Mouse (Mus musculus) right cerebral cortex, postnatal 10 days (tissue): Measurements from ENCODE around the gene Klk13.
"Not testable (repeated sequence)": the region's sequence is repeated elsewhere in the genome, so short reads cannot be mapped to it uniquely, and the experiment has no call there.

Source experiments
- DNase-seq, 2 experiments: peaks; one replicate each; pipeline ENCODE4 v3.0.0; 2021; ENCODE audit warnings: low spot score in 2 of 2

Gene Klk13

DNA sequence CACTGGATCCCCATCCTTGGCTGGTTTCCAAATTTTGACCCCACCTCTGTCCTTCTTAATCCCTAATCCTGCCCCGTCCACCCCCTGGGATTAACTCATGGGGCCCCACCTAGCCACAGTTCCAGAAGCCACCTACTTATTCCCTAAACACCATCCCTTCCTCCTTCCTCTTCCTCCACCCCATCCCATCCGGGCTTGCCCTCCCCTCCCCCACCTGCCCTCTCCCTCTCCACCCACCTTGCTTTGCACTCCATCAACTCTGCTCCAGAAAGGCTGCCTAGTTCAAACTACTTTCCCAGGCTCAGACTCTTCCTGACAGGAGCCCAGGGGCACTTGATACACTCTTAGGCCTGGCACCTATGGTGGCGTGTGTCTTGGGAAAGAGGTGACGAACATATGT is at the start of gene Klk13:
Gene Klk13, plus strand, starts transcription at position 301 of the 400 bp plus-strand sequence.
- DNase-seq, result no peak

DNA sequence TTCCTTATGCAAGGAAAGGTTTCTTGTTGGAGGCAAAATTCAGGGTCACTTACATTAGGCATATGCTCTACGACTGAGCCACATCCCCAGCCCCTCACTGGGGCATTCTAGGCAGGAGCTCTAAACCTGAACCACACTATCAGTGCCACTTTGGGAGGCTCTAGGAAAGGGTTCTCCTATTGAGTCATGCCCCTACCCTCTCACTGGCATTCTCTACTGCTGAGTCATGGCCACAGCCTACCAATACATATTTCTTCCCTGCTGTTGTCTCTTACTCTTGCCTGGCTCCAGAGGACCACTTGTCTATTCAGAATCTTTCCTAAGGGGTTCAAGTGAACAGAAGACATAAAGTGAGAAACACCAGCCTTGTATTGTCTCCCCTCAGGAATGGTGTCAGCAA is 49.6 kb upstream of the Klk13 start:
- DNase-seq, result no peak

DNA sequence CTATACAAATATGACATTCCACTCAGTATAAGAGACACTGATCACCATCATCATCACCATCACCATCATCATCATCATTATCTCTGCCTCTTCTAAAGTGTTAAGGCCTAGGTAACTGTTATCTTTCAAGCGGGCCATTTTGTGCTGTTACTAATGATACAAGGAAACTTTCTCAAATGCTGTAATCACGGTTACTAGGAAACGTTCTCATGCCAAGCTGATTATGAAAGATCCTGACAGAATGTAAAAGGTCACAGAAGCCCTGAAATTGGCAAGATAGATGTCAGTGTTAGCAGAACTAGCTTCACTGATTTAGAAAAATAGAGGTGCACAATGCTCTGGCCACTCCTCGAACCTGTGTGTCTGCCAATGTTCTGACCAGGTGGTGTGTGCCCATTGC is 45.1 kb upstream of the Klk13 start:
- not testable (repeated sequence) for DNase-seq

DNA sequence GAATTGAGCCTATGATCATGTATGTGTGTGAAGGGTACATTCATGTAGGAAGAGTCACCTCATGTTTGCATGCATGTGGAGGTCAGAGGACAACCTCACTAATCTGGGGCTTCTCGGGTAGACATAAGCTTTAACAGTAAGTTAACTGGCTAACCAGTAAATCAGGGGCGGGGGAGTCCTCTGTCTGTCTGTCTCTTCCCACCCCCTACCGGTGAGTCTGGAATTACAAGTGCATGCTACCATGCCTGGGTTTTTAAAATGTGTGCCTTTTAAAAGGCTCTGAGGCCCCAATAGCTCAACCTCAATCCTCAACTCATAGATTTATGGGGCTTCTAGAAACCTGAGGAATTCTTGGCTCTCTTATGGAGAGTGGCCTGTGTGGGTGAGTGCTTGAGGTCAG is 43.8 kb upstream of the Klk13 start:
- no peak for DNase-seq

DNA sequence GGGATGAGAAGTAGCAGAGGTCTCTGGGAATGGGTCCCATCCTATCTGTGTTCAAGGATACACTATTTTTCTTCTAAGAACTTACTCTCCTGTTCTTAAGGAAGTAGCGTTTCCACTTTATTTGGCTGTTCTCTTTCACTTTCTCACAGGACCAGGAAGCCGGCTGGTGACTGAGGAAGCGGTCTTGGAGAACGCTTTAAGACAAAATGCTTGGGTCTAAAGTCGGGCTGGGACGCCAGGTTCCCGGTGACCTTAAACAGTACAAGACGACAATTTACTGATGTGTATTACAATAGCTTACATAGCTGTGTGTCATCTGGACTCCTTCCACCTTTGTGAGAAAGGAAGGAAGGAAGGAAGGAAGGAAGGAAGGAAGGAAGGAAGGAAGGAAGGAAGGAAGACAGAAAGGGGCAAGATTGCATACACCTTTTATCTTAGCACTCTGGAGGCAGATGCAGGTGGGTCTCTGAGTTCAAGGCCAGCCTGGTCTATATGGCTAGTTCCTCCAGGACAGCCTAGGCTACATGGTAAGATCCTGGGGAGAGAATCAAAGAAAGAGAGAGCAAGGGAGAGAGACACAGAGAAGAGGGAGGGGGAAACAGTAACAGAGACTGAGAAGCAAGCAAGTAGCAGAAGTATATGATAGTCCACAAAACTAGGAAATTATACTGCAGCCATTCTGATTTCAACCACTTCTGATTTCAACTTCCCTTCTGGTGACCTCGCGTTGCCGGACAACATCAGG is 41.1 kb upstream of the Klk13 start:
- peak in 1 of 2 experiments; percentile 25 for DNase-seq

DNA sequence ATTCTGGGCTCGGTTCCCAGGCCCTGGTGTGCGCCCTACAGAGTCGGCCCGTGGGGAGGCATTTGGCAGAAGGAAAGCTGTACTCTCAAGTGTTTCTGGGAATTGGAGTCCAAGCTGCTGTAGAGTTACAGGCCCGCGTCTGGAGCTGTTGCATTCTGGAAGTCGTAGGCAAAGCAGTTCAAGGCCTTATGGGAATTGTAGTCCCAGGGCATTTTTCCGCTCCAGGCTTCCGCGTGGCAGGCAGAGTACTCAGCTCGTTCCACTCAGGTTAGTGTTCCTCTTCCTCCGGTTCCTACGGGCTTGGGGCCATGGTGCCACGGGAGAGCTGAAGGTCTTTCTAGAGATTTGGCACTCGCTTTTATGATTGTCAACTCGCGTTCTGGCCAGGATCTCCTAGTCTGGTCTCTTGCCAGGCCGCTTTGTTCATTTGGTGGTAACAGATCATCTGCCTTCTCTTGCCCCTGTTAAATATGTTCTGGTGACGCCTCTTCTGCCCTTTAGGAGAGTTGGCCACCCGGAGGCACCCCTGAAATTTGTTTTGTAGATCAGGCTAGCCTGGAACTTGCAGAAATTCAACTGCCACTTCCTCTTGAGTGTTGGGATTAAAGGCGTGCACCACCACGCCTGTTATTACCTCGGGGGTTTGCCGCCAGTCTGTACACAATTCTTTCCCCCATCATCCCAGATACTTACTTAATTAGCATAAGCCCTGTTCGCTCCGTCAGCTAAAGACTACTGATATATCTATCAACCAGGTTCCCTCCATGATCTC is 40.4 kb upstream of the Klk13 start, which contains the start of gene Ctu1:
Gene Ctu1, plus strand, starts transcription at position 208 of the 772 bp plus-strand sequence.
- DNase-seq, result peak; percentile 95 to 98

DNA sequence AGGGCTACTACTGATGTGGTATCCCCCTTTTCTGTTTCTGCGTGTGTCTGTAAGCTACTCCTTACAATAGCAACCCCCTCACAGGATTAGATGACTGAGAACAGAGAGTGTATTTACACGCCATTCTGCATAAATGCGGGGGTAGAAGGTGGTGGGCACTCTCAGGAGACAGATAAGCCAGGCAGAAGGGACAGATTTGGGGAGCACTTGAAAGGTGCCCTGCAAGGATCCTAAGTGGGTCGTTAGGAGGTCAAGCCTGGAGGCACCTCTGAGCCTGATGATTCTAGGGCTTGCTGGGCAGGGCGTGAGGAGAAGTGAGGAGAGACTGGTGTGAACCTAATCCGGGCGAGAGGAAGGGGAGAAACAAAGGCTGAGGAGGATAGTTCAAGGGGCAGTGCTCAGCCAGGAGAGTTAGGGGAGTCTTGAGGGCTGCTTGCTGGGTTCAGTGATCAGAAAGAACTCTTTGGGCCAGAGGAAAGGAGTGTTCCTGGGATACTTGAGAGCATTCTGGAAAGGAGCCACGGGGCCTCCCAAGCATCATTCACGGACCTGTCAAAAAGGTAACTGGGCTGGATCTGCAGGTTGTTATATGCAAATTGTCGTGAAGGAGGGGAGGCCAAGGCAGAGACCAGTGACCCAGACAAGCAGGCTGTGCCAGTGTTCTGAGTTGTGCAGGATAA is 39.6 kb upstream of the Klk13 start:
- DNase-seq, result no peak

DNA sequence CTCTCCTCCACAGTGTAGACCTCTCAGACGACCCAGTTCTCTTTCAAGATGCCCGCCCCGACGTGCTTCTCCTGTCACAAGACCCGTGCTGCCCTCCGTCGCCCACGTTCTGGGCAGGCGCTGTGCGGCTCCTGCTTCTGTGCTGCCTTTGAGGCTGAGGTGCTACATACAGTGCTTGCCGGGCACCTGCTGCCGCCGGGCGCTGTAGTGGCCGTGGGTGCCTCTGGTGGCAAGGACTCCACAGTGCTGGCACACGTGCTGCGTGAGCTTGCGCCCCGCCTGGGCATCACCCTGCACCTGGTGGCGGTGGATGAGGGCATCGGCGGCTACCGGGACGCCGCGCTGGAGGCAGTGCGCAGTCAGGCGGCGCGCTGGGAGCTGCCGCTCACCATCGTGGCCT is 37.3 kb upstream of the Klk13 start:
- DNase-seq, result peak in 1 of 2 experiments; percentile 25

DNA sequence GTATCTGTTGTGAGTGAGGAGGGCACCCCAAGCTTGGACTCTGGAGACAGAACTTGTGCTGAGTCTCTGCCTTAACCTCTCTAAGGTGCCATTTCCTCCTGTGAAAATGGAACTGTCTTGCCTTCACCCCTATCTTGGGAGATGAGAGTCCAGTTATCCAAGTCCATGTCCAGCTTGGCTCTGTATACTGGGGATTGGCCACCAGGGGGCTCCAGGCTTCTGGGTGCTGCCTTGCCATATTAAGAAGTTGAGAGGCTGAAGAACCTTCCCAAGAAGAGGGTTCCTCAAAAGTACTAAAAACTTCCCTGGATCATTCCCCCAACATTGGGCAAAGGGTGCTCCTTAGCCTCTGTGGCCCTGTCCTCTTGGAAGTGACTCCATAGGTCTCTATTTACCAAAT is 33.9 kb upstream of the Klk13 start:
- peak in 1 of 2 experiments; percentile 32 for DNase-seq

DNA sequence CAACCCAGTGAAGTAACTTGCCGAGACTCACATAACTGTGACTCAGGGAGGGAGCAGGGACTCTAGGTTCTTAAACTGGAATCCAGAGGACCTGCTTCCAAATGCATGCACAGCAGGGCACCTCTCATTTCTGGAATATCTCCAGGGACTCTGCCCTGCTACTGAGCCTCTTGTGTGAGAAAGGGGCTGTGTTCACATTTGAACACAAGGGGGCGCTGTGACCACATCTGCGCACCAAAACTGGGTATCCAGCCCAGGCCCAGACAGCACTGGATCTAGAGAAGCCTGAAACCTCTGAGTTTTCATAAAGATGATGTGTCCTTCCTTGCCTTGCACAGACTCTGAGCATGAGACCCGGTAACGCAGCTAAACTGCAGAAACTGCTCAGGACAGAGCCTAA is 31.4 kb upstream of the Klk13 start:
- DNase-seq, result peak; percentile 73 to 83

DNA sequence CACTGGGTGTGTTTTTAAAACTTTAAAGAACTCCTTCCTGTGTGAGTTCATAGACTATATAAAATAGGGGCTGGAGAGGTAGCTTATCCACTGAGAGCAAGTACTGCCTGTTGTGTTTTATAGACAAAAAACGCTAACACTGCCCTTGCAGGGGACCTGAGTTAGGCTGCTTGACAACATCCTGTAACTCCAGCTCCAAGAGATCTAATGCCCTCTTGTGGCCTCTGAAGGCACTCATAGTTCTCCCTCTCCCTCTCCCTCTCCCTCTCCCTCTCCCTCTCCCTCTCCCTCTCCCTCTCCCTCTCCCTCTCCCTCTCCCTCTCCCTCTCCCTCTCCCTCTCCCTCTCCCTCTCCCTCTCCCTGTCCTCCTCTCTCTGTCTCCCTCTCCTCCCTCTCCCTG is 29.9 kb upstream of the Klk13 start:
- DNase-seq, result not testable (repeated sequence)

DNA sequence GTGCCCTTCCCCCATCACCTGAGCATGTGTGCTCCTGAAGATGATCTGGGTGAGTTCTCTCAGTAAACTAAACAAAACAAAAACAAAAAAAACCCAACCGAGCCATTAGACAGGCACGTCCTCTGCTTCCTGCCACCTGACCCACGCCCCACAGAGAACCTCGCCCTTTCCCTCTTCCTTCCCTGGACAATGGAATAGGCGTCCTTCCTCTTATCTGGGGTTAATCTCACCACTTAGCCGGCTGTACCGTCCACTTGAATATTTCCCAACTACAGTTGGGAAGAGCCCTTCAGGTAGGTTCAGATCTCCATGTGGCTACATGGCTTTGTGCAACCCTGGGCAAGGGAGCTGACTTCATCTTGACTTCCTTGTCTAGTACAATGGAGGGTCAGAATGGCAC is 27.3 kb upstream of the Klk13 start:
- no peak for DNase-seq

DNA sequence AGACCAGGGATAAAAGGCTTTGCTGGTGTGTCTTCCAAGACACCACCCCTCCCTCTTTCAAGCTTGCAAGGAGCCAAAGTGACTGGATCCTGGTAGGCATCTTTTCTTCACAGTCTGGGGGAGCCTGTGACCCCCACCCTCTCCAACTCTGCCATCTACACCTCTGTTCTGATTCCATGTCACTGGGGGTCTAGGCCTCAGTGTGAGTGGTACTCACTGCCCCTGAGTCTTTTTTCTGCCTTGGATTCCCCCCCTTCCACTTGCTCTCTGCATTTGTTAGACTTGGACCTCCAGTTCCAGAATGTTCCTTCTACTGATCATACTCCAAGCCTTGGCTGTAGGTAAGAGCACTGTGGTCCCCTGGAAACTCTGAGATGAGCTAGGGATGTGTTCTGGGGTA is 22.2 kb upstream of the Klk13 start, which contains the start of gene Klk14:
Gene Klk14, plus strand, starts transcription at position 301 of the 400 bp plus-strand sequence.
- no peak for DNase-seq

DNA sequence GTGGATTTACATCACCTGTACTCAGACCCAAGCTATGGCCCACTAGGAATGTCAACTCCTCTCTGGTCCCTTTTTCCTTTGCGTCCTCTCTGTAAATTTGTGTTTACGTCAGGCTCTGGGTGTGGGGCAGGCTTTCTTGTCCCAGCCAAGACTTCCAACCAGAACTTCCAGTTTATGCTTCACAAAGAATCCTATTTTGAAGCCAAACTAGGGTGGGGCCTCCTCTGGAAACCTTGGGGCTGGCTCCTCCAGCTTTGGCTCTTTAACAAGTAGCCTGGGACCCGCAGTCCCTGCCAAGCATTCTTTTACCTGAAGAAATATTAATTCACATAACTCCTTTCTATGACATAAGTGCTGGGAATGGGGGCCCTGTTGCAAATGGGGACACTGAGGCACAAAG is 2.3 kb upstream of the Klk13 start:
- DNase-seq, result no peak

DNA sequence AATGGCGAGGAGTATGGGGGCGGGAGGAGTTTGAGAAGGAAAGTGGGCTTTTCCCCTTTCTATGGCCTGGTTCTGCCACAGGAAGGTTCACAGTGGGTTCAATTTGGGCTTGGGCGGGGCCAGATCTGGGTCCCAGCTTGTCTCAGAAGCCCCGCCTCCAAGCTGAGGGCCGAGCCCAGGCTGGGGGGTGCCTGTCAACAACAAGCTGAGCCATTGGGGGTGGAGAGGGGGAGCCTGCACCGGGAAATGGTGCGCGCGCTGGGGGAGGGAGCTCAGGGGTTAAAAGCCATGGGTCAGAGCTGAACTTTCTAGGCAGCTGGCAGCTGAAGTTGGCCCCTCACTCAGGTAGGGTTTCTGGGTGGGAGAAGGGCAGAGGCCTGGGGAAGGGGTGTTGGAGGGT is 550 bp downstream of the Klk13 start:
- no peak for DNase-seq

DNA sequence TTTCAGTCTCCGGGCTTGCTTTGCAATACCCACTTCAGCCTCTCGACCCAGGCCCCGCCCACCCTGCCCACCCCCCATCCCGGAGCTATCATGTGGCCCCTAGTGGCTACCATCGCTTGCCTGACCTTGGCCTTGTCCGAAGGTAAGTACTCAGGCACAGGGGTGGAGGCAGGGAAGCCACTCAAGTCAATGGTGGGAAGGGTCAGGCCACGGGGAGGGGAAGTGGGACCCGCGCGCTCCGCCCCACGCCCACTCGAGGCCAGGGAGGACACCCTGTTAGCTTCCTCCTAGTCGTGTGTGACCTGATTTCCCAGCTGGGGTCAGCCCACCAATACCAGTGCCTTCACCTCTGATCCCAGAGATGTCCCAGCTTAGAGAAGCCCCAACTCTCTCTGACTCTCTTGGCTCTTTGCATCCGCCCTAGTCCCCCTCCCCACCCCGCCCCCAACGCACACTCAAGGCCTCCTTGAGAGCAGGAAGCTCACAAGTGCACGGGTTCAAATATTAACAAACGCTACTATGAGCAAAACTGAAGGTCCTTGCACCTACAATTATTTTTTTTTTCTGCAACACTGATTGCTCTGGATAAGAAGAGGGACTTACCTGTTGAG is 1.5 kb downstream of the Klk13 start:
- DNase-seq, result no peak

DNA sequence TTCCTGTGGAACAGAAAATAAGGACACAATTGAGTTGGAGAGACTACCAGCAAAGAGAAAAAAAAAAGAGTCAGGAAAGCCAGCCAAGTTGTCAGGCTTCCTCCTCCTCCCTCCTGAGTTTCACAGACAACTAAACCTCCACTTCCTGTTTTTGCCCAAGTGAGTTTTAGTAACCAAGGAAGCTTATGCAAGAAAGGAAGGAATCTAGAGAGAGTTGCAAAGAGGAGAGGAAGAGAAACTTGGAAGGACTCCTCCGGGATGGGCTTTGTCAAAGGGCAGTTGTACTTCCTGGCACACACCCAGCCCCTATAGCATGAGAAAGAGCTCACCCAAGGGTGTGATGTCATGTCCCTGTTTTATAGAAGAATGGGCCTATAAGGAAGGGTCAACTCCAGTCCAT is 35.4 kb downstream of the Klk13 start:
- no peak for DNase-seq

DNA sequence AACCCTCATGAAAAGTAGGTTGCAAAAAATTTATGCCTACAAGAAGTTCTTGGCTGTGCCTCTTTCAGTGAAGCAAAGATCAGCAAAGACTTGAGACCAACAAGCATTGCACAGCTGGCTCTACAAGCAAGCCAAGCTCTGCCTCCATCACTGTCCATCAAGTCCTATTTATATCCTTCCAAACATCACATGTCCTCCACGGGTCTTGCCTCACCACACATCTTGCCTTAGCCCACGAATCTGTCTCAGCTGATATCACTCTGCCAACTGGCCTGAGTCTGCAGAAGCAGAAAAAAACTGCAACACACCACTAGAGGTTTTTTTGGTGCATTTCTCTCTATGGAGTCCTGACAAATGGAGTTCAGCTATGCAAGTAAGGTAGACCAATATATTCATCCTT is 40.4 kb downstream of the Klk13 start:
- no peak for DNase-seq

DNA sequence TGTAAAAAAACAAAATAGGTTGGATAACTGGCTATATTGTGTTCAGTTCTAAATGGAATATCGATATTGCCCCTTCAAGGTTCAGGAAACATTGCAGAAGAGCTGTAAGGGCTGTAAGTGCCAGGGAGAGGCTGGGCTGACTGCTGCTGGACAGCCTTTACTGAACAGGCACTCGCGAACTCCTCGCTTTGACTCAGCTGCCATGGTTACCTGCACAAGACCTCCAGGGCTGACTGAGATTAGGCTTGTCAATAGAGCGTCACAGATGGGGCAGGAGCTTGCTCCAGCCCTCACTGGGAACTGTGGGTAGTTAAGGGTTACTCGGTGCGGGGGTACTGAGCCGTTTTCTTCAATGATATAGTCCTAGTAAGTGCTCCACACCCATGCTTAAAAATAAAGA is 54.1 kb downstream of the Klk13 start:
- DNase-seq, result no peak

DNA sequence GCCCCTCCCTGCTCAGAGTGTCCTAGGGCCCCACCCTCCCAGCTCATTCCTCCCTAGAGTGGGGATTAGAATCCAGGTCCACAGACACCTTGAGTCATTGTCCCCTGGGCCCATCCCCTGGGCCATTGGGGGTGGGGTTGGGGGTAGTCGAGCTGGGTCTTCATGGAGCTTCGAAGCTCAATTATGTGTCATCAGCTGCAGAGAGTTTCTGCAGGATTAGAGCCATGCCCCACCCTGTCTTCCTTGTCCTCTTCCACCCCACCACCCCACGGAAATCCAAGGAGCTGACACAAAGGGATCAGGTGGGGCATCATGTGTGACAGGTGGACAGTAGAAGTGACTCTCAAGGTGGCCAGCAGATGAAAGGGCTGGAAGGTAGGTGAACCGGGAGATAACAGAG is 56.2 kb downstream of the Klk13 start, which contains the start of gene Klk12:
Gene Klk12, plus strand, starts transcription at position 301 of the 400 bp plus-strand sequence.
- DNase-seq, result no peak

DNA sequence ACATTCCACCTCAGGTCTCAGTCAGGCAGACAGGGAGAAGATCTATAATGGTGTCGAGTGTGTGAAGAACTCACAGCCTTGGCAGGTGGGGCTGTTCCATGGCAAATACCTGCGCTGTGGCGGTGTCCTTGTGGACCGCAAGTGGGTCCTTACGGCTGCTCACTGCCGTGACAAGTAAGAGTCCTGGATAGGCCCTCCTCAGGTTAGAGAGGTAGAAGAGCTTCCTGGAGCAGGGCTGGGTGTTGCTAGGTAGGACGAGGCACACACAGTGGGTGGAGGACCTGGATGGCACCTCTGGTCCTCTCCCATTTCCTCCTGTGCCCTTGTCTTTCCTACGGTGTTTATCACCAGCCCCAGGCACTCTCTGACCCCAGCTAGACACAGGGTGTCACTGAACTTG is 57.3 kb downstream of the Klk13 start:
- no peak for DNase-seq

DNA sequence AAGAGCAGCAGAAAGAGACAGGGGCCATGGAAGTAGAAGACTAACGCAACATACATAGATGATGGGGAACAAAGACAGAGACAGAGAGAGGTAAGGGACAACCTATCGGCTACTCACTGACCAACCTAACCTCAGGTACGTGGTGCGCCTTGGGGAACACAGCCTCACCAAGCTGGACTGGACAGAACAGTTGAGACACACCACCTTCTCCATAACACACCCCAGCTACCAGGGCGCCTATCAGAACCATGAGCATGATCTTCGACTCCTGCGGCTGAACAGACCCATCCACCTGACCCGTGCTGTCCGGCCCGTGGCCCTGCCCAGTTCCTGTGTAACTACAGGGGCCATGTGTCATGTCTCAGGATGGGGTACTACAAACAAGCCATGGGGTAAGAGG is 58.3 kb downstream of the Klk13 start:
- peak in 1 of 2 experiments; percentile 17 for DNase-seq
